Mouse (Mus musculus): ENCODE results near the gene Thsd4. TPM values are rescaled to one million over a fixed set of nuclear protein-coding genes. Genes with fewer than 3 reads are reported as not detected.
"Not testable (repeated sequence)": the region's sequence is repeated elsewhere in the genome, so short reads cannot be mapped to it uniquely, and the experiment has no call there.

Gene Thsd4
- polyA plus RNA-seq, 1 experiment from 2014 or later, result 31.0 TPM

- WGBS, result 36% methylated on average over 6 of the region's 6 CpGs
- no peak for ATAC-seq (replicated peaks; ENCODE audit: low FRiP score)
- Histone ChIP-seq H3K9ac (no peak overlapping the region), H3K27ac (0 out of 2 replicates have a peak overlapping the region, but pooled peaks have one; percentile 6), H3K4me2 (no peak overlapping the region), H3K9me3 (replicated peaks) (no peaks in the 10 kb centered on the region), H3K4me3 (replicated peaks) (no peak overlapping the region), H3K4me1 (peaks cover 16% of the 10 kb centered on the region), H3K27me3 (no peaks in the 10 kb centered on the region), H3K36me3 (no peaks in the 10 kb centered on the region)
Observed at GRCm38 (mm10) chr9:60180114-60180513, 341.7 kb downstream of the Thsd4 start.

- Histone ChIP-seq H3K4me2 (no peak overlapping the region), H3K27ac (no peak overlapping the region), H3K9ac (no peak overlapping the region), H3K36me3 (no peaks in the 10 kb centered on the region), H3K4me3 (replicated peaks) (no peak overlapping the region), H3K4me1 (peaks cover 13% of the 10 kb centered on the region), H3K9me3 (replicated peaks) (no peaks in the 10 kb centered on the region), H3K27me3 (no peaks in the 10 kb centered on the region)
- no peak for ATAC-seq (replicated peaks; ENCODE audit: low FRiP score)
- WGBS, result 92% methylated on average over 3 of the region's 3 CpGs
Observed at GRCm38 (mm10) chr9:60176311-60176710, 345.5 kb downstream of the Thsd4 start.

DNA sequence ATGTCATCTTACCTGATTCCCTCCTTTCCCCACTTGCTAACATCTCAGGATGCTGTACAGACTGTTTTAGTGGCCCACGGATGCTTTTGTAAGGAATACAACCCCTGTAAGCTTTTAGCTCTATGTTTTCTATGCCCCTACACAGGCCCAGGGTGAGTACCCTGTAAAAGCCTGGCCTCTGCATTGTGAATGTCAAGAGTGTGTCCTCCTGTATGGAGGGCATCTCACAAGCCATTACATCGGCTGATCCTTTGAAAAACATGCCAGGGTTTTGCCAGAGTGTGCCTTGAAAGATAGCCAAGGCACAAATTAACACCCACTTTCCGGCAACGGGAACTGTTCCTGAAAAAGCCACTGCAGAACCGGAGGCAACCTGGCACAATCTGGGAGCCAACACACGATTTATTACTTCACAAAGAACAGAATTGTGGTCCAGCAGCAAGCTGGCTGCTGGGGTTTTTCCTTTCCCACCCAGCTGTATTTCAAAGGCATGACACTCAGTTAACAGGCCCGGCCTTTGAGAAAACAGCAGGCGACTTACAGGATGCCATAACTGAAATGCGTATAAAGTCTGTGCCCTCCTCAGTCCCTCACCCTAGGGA lies 349.3 kb downstream of the Thsd4 start:
- not testable (repeated sequence) for H3K4me1 ChIP-seq; H3K27ac ChIP-seq; H3K27me3 ChIP-seq; H3K9me3 ChIP-seq (replicated peaks); H3K4me3 ChIP-seq (replicated peaks); H3K4me2 ChIP-seq; H3K9ac ChIP-seq; H3K36me3 ChIP-seq; ATAC-seq (replicated peaks; ENCODE audit: low FRiP score)
- 24% methylated on average over 9 of the region's 9 CpGs for WGBS

DNA sequence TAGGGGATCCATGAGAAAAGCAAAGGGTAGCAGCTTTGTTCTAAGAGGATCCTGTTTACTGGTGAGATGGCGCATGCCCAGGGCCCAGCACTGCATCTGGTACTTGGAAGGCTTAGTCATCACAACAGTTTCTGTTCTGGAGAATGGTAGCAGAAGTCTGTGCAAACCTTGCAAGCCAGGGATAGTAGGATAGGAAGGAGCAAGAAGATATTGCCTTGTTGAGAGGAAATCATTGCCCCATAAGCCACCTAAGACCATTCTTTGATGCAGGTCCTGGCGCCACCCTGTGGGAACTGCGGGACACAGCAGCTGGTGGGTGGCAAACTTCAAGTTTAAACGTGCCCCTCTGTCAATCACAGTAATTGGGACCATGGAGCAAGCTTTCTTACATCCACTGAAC lies 354.9 kb downstream of the Thsd4 start:
- Histone ChIP-seq H3K27me3 (no peaks in the 10 kb centered on the region), H3K9ac (no peak overlapping the region), H3K4me3 (replicated peaks) (no peak overlapping the region), H3K36me3 (no peaks in the 10 kb centered on the region), H3K9me3 (replicated peaks) (no peaks in the 10 kb centered on the region), H3K27ac (no peak overlapping the region), H3K4me1 (no peaks in the 10 kb centered on the region), H3K4me2 (no peak overlapping the region)
- ATAC-seq (replicated peaks; ENCODE audit: low FRiP score), result no peak
- 77% methylated on average over 4 of the region's 4 CpGs for WGBS

- H3K4me3 ChIP-seq (replicated peaks), result no peak overlapping the region
- H3K27me3 ChIP-seq, result no peaks in the 10 kb centered on the region
- no peak for ATAC-seq (replicated peaks; ENCODE audit: low FRiP score)
- H3K4me2 ChIP-seq, result no peak overlapping the region
- WGBS, result 5% methylated on average over 5 of the region's 5 CpGs
- H3K4me1 ChIP-seq, result peaks cover 13% of the 10 kb centered on the region
- no peaks in the 10 kb centered on the region for H3K9me3 ChIP-seq (replicated peaks)
- peak overlapping the region; percentile 30 for H3K27ac ChIP-seq
- H3K9ac ChIP-seq, result no peak overlapping the region
- H3K36me3 ChIP-seq, result no peaks in the 10 kb centered on the region
Observed at GRCm38 (mm10) chr9:60160855-60161254, 361.0 kb downstream of the Thsd4 start.

- H3K36me3 ChIP-seq, result no peaks in the 10 kb centered on the region
- no peaks in the 10 kb centered on the region for H3K9me3 ChIP-seq (replicated peaks)
- no peak for ATAC-seq (replicated peaks; ENCODE audit: low FRiP score)
- H3K27ac ChIP-seq, result no peak overlapping the region
- WGBS, result 75% methylated on average over 7 of the region's 7 CpGs
- no peak overlapping the region for H3K4me3 ChIP-seq (replicated peaks)
- no peak overlapping the region for H3K4me2 ChIP-seq
- H3K27me3 ChIP-seq, result no peaks in the 10 kb centered on the region
- no peak overlapping the region for H3K9ac ChIP-seq
- peaks cover 13% of the 10 kb centered on the region for H3K4me1 ChIP-seq
Observed at GRCm38 (mm10) chr9:60160194-60160593, 361.7 kb downstream of the Thsd4 start.

GRCm38 (mm10) chr9:60152990-60153389 lies 368.9 kb downstream of the Thsd4 start:
- Histone ChIP-seq H3K36me3 (no peaks in the 10 kb centered on the region), H3K27ac (no peak overlapping the region), H3K9me3 (replicated peaks) (no peaks in the 10 kb centered on the region), H3K4me2 (no peak overlapping the region), H3K4me1 (no peaks in the 10 kb centered on the region), H3K4me3 (replicated peaks) (no peak overlapping the region), H3K27me3 (no peaks in the 10 kb centered on the region), H3K9ac (no peak overlapping the region)
- no peak for ATAC-seq (replicated peaks; ENCODE audit: low FRiP score)
- WGBS, result 94% methylated on average over 1 of the region's 1 CpGs

DNA sequence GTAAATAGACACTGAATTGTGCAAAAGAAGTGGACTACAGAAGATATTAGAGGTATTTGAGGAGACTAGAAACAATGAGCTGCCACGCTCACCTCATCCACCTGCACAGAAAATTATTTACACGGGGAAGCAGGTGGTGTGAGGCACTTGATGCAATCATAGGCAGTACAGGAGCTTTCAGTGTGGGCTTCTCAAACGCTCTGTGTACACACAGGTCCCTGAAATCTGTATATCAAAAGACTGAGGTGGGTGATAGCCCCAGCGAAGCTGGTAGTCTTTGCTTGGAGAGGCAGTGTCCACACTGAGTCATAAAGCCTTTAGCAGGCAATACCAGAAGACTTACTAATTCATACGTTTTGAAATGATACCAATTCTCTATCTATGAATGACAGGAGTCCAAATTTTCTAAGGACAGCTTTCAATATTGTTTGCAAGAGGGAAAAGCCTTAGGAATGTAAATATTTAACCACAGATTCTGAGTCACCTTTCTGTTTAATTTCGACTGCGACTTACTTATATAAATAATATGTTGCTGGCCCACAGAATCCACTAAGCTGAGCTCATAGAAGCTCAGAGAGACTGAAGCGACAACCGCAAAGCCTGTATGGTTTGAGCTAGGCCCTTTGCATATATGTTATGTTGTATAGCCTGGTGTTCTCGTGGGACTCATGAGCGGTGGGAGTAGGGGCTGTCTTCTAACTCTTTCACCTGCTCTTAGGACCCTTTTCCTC lies 369.8 kb downstream of the Thsd4 start:
- H3K4me2 ChIP-seq, result no peak overlapping the region
- no peaks in the 10 kb centered on the region for H3K9me3 ChIP-seq (replicated peaks)
- H3K36me3 ChIP-seq, result no peaks in the 10 kb centered on the region
- ATAC-seq (replicated peaks; ENCODE audit: low FRiP score), result no peak
- no peak overlapping the region for H3K27ac ChIP-seq
- 89% methylated on average over 11 of the region's 11 CpGs for WGBS
- no peaks in the 10 kb centered on the region for H3K27me3 ChIP-seq
- H3K9ac ChIP-seq, result no peak overlapping the region
- H3K4me3 ChIP-seq (replicated peaks), result no peak overlapping the region
- no peaks in the 10 kb centered on the region for H3K4me1 ChIP-seq

- WGBS, result 88% methylated on average over 1 of the region's 1 CpGs
- no peak overlapping the region for H3K27ac ChIP-seq
- H3K4me2 ChIP-seq, result no peak overlapping the region
- ATAC-seq (replicated peaks; ENCODE audit: low FRiP score), result no peak
- H3K27me3 ChIP-seq, result no peaks in the 10 kb centered on the region
- H3K36me3 ChIP-seq, result no peaks in the 10 kb centered on the region
- no peaks in the 10 kb centered on the region for H3K4me1 ChIP-seq
- H3K9ac ChIP-seq, result no peak overlapping the region
- no peak overlapping the region for H3K4me3 ChIP-seq (replicated peaks)
- no peaks in the 10 kb centered on the region for H3K9me3 ChIP-seq (replicated peaks)
Observed at GRCm38 (mm10) chr9:60150511-60150910, 371.3 kb downstream of the Thsd4 start.

DNA sequence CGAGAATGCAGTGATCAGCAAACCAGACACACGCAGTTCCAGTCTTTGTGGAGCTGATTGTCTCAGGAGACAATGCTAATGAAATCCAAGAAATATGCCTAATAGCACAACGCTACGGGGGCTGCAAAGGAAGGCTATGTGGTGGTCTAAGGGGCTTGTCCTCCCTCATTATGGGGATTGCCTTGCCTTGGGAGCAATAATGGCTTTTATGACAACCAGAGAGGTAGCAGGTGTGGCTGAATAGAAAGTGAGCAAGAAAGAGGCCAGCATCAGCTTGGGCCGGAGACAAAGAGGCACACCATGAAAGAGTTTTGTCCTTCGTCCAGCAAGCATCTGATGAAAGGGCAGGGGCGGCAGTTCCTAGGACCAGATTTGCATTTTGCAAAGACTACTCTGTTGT lies 372.9 kb downstream of the Thsd4 start:
- no peak for ATAC-seq (replicated peaks; ENCODE audit: low FRiP score)
- WGBS, result 73% methylated on average over 7 of the region's 7 CpGs
- Histone ChIP-seq H3K27ac (no peak overlapping the region), H3K4me3 (replicated peaks) (no peak overlapping the region), H3K36me3 (no peaks in the 10 kb centered on the region), H3K4me2 (no peak overlapping the region), H3K9me3 (replicated peaks) (no peaks in the 10 kb centered on the region), H3K9ac (no peak overlapping the region), H3K4me1 (no peaks in the 10 kb centered on the region), H3K27me3 (no peaks in the 10 kb centered on the region)

- 50% methylated on average over 4 of the region's 4 CpGs for WGBS
- Histone ChIP-seq H3K4me3 (replicated peaks) (no peak overlapping the region), H3K4me2 (no peak overlapping the region), H3K27me3 (no peaks in the 10 kb centered on the region), H3K9me3 (replicated peaks) (no peaks in the 10 kb centered on the region), H3K9ac (no peak overlapping the region), H3K27ac (no peak overlapping the region), H3K4me1 (no peaks in the 10 kb centered on the region), H3K36me3 (no peaks in the 10 kb centered on the region)
- ATAC-seq (replicated peaks; ENCODE audit: low FRiP score), result no peak
Observed at GRCm38 (mm10) chr9:60147401-60147800, 374.4 kb downstream of the Thsd4 start.

DNA sequence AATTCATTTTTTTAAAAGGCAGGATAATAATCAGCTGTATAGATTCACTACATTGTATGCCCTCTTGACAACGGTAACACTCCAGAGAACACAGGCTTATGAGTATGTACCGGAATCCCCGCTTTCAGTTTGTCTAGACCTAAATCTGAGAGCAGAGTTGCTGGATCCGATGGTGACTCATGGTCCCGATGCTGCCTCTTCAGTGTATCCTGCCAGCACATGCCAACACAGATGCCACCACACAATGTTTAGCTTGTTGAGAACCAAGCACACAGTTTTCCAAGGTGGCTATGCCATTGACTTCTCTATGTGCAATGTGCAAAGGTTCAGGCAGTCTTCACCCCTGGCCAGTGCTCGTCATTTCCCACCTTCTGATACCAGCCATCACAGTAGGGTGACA lies 378.0 kb downstream of the Thsd4 start:
- Histone ChIP-seq H3K9me3 (replicated peaks) (no peaks in the 10 kb centered on the region), H3K27ac (no peak overlapping the region), H3K4me3 (replicated peaks) (no peak overlapping the region), H3K4me1 (peaks cover 23% of the 10 kb centered on the region), H3K27me3 (no peaks in the 10 kb centered on the region), H3K9ac (no peak overlapping the region), H3K4me2 (no peak overlapping the region), H3K36me3 (no peaks in the 10 kb centered on the region)
- ATAC-seq (replicated peaks; ENCODE audit: low FRiP score), result no peak
- 92% methylated on average over 6 of the region's 6 CpGs for WGBS
